Comparison of ENCODE assay signal across 11 mouse cellular contexts in the genomic region with DNA sequence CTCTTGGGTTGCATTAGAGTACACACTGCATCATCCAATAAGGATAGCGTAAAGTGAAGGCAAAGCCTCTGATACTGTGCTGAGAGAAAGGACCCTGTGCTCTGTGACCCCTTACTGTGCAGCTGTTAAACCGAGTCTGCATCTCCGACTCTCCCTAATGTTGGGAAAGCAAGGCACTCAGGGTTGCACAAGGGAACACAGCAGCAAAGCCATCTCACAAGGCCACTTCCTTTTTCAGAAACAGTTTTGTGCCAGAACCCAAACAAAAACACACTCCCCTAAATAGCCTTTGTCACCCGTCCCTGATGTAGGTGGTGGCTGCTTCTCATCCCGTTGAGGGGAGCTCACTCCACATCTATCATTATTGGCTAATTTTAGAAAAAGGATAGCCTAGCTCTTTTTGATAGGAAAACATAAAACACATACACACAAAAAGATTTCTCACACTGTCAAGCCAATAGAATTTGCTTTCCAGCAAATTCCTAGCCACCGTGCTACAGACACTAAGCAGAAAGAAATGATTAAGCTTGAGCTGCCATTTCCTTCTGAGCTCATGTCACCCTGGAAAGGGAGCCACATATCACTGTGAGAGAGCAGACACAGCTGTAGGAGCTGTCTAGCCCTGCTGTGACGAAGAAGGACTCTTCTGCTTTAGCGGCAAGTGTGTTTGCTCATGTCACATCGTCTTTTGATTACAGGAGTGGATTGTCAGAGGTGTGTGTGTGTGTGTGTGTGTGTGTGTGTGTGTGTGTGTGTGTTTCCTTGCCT.
DNase-seq lines count a peak whose midpoint lies in the region; ATAC-seq and TF ChIP-seq lines count a peak whose summit lies in the region.
"Had no signal": no experiment of that assay in that cellular context is flagged by ENCODE, and none has a peak within 500 bp of the region (broad histone marks: within the 10 kb centered on the region; RNA-seq: fewer than 3 reads in every experiment).

No protein-coding gene starts in this region.

- no peaks in the 10 kb centered on the region for H3K36me3 ChIP-seq in hindbrain, postnatal 0 days (ENCODE audit: insufficient read depth, low read length)
- no peaks in the 10 kb centered on the region for H3K36me3 ChIP-seq in hindbrain, embryonic 13.5 days
- H3K36me3 ChIP-seq in intestine, embryonic 16.5 days (ENCODE audit: control insufficient read depth, insufficient read depth, low read length), result no peaks in the 10 kb centered on the region

- 0 out of 2 replicates have a peak, but pooled peaks have one; percentile 27 for ATAC-seq in hindbrain, postnatal 0 days
- ATAC-seq in hindbrain, embryonic 13.5 days (ENCODE audit: low FRiP score), result no peak
- ATAC-seq in granulocyte monocyte progenitor cell, adult 5-6 weeks (replicated peaks; ENCODE audit: poor library complexity, severe bottlenecking), result peak; percentile 75
- ATAC-seq in intestine, embryonic 16.5 days, result peak; percentile 52; the same call in 1 of the 2 replicates

- no peaks in the 10 kb centered on the region for H3K9me3 ChIP-seq in hindbrain, postnatal 0 days (ENCODE audit: low read length)
- H3K9me3 ChIP-seq in hindbrain, embryonic 13.5 days, result no peaks in the 10 kb centered on the region
- H3K9me3 ChIP-seq in intestine, embryonic 16.5 days (ENCODE audit: control insufficient read depth, low read length), result no peaks in the 10 kb centered on the region

- H3K27ac ChIP-seq in hindbrain, postnatal 0 days, result no peak overlapping the region
- H3K27ac ChIP-seq in hindbrain, embryonic 13.5 days, result no peak overlapping the region
- H3K27ac ChIP-seq in intestine, embryonic 16.5 days (ENCODE audit: low read length), result no peak overlapping the region
- H3K27ac ChIP-seq: layer of hippocampus, adult 2 months had no signal

- H3K4me1 ChIP-seq in hindbrain, postnatal 0 days (ENCODE audit: insufficient read depth, low read length), result no peaks in the 10 kb centered on the region
- H3K4me1 ChIP-seq in hindbrain, embryonic 13.5 days (replicated peaks), result 0 out of 2 replicates have a peak, but pooled peaks cover 8% of the 10 kb centered on the region
- H3K4me1 ChIP-seq in intestine, embryonic 16.5 days (ENCODE audit: control insufficient read depth, insufficient read depth, low read length), result no peaks in the 10 kb centered on the region

- peak; percentile 16 for DNase-seq in hindbrain, postnatal 0 days (ENCODE audit: low spot score)
- DNase-seq in lung, postnatal 4 days, result peak; percentile 24 to 50
- no peak for DNase-seq in spleen, adult 18-20 months
- DNase-seq in right cerebral cortex, adult 18-20 months, result no peak
- DNase-seq in thymus, postnatal 25 days, result no peak
- DNase-seq: cerebellum, postnatal 14 days; gastrocnemius, postnatal 36 days had no signal

- no peaks in the 10 kb centered on the region for H3K27me3 ChIP-seq in hindbrain, postnatal 0 days (ENCODE audit: insufficient read depth, low read length)
- no peaks in the 10 kb centered on the region for H3K27me3 ChIP-seq in hindbrain, embryonic 13.5 days
- H3K27me3 ChIP-seq in intestine, embryonic 16.5 days (replicated peaks; ENCODE audit: control insufficient read depth, insufficient read depth, low read length), result no peaks in the 10 kb centered on the region

- TF ChIP-seq CTCF in hindbrain, postnatal 0 days (IDR thresholded peaks at IDR 0.05; ENCODE audit: low read depth), result no peak

- no peak overlapping the region for H3K4me3 ChIP-seq in hindbrain, postnatal 0 days (ENCODE audit: low read length)
- no peak overlapping the region for H3K4me3 ChIP-seq in hindbrain, embryonic 13.5 days
- H3K4me3 ChIP-seq in intestine, embryonic 16.5 days (ENCODE audit: low read length), result no peak overlapping the region
- H3K4me3 ChIP-seq: layer of hippocampus, adult 2 months had no signal

- 46% methylated on average over 9 of the region's 9 CpGs for WGBS in hindbrain, postnatal 0 days
- WGBS in hindbrain, embryonic 13.5 days, result 54% methylated on average over 9 of the region's 9 CpGs
- WGBS in intestine, embryonic 16.5 days, result 29% methylated on average over 9 of the region's 9 CpGs

- no peak overlapping the region for H3K4me2 ChIP-seq in hindbrain, postnatal 0 days (ENCODE audit: low read depth, low read length)
- H3K4me2 ChIP-seq in hindbrain, embryonic 13.5 days, result no peak overlapping the region
- H3K4me2 ChIP-seq in intestine, embryonic 16.5 days (ENCODE audit: low read depth, low read length), result no peak overlapping the region

- H3K9ac ChIP-seq in hindbrain, postnatal 0 days (replicated peaks; ENCODE audit: low read length), result no peak overlapping the region
- no peak overlapping the region for H3K9ac ChIP-seq in hindbrain, embryonic 13.5 days
- H3K9ac ChIP-seq in intestine, embryonic 16.5 days (ENCODE audit: low read depth, low read length), result no peak overlapping the region

Comparison
In these comparisons a context has a peak if more than half of its experiments do, and no peak if none do; other contexts are left out.
1. DNase-seq: peak in hindbrain, postnatal 0 days (single experiment) and lung, postnatal 4 days (2 of 2); none in spleen, adult 18-20 months (0 of 2), right cerebral cortex, adult 18-20 months (single experiment) and thymus, postnatal 25 days (single experiment).